Mouse (Mus musculus): ENCODE measurements at regions not wholly inside any gene's neighbourhood (a gene's known extent, or its start where the extent isn't known, plus 50 kb on each side); places are given as distances from the start of the nearest gene placed in this dataset.

DNA sequence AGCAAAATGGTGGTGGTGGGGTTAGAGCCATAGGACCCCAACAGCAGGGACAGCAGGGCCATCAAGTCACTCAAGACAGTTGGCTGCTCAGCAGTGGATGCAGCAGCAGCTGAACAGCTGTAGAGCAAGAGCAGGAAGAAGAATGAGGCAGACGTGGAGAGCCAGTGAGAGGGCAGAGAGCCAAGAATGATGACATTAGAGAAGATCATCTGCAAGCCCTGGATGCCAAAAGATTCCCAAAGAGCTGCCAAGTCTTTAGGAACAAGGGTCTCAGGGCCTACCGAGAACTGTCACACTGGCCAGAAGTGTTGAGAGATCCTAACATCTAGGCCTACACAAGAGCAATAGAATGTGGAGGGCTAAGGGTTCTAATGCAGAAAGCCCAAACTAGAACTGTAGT is 196.4 kb upstream of the Dcbld2 start:
- peaks cover 4% of the 10 kb centered on the region; the same call in 1 of the 2 replicates for H3K9me3 ChIP-seq (replicated peaks)
- WGBS (ENCODE audit: insufficient replicate concordance): 63% methylated on average over 2 of the region's 2 CpGs
- H3K27me3 ChIP-seq (replicated peaks): no peaks in the 10 kb centered on the region
- no peak overlapping the region for H3K9ac ChIP-seq
- H3K36me3 ChIP-seq: no peaks in the 10 kb centered on the region
- no peak overlapping the region for H3K4me2 ChIP-seq
- no peaks in the 10 kb centered on the region for H3K4me1 ChIP-seq
- no peak overlapping the region for H3K27ac ChIP-seq
- no peak for ATAC-seq
- H3K4me3 ChIP-seq: no peak overlapping the region

DNA sequence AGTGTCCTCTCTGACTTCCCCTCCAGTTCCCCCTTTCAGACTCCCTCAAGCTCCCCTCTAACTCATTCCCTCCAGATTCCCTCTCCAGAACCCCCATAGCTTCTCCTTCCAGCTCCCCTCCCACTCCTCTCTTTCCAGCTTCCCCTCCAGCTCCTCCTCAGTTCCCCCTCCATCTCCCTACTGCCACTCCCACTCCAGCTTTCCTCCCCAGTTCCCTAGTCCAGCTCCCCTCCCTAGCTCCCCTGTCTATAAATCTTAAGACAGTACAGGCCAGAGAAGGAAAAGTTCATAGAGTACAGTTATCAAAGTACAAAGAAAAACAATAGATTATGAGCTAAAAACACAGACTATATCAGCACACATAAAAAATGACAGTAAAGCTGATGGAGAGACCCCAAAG is 173.6 kb upstream of the Dcbld2 start:
- no peak overlapping the region for H3K9ac ChIP-seq
- no peak for ATAC-seq
- H3K36me3 ChIP-seq: no peaks in the 10 kb centered on the region
- no peaks in the 10 kb centered on the region for H3K27me3 ChIP-seq (replicated peaks)
- H3K9me3 ChIP-seq (replicated peaks): no peaks in the 10 kb centered on the region
- no peak overlapping the region for H3K4me3 ChIP-seq
- no peak overlapping the region for H3K4me2 ChIP-seq
- no peaks in the 10 kb centered on the region for H3K4me1 ChIP-seq
- no peak overlapping the region for H3K27ac ChIP-seq

DNA sequence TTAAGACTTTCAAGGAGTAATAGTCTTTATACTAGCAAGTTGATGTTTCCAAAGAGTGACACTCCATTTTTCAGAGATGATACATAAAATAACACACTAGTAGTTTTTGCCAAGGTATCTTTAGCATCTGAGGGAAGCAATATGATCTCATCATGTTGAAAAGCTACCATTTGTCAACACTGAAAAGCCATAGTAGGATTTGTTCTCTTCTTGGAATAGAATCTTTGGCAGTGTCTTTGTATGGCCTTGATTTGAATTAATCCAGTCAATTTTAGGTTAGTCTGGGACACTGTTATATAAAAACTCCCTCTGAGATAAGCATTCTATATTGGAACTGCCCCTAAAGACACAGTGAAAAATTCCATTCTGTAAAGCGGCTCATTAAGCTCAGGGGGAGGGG is 171.4 kb upstream of the Dcbld2 start:
- no peak overlapping the region for H3K27ac ChIP-seq
- H3K36me3 ChIP-seq: no peaks in the 10 kb centered on the region
- H3K9me3 ChIP-seq (replicated peaks): no peaks in the 10 kb centered on the region
- no peaks in the 10 kb centered on the region for H3K4me1 ChIP-seq
- no peaks in the 10 kb centered on the region for H3K27me3 ChIP-seq (replicated peaks)
- no peak overlapping the region for H3K4me3 ChIP-seq
- H3K9ac ChIP-seq: no peak overlapping the region
- no peak overlapping the region for H3K4me2 ChIP-seq
- ATAC-seq: no peak
- WGBS (ENCODE audit: insufficient replicate concordance): 50% methylated on average over 1 of the region's 1 CpGs

DNA sequence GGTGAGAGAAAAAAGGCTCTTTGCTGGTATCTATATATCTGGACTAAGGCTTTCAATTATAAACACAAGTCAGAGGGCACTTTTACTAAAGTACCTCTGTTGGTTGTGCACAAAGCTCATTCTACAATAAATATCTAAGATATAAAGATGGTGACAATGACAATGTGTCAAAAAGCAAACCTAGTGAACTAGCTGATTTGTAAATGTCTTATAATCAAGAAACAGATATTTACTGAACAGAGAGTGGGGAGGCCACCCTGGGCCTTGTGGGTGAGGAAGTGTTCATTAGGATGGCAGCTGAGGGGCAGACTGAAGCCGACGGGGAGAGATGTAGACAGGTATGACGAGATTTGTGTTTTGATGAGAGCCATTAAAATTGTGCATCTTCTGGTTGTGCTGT is 132.0 kb upstream of the Dcbld2 start:
- Histone ChIP-seq H3K36me3 (no peaks in the 10 kb centered on the region), H3K4me2 (no peak overlapping the region), H3K27ac (no peak overlapping the region), H3K4me3 (no peak overlapping the region), H3K9me3 (replicated peaks) (no peaks in the 10 kb centered on the region), H3K9ac (no peak overlapping the region), H3K27me3 (replicated peaks) (no peaks in the 10 kb centered on the region), H3K4me1 (no peaks in the 10 kb centered on the region)
- no peak for ATAC-seq
- 68% methylated on average over 3 of the region's 3 CpGs for WGBS (ENCODE audit: insufficient replicate concordance)

DNA sequence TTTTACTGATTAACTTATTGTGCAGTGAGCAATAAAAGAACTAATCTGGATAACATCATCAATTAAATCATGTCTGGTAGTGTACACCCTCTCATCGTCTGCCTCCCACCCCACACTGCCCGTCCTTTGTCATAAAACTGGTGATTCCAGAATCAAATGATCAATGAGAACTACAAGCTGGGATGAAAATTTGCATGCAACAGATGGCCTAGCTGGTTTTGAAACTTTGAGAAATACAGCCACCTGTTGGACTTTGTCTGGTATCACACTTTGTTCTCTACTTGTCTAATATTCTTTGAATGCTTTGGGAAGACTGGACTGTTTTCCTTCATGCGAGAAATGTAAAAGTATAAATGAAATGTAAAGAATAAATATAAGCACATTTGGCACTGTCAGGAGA is 126.8 kb upstream of the Dcbld2 start:
- Histone ChIP-seq H3K4me2 (no peak overlapping the region), H3K4me1 (no peaks in the 10 kb centered on the region), H3K4me3 (no peak overlapping the region), H3K27ac (no peak overlapping the region), H3K9ac (no peak overlapping the region), H3K9me3 (replicated peaks) (no peaks in the 10 kb centered on the region), H3K36me3 (no peaks in the 10 kb centered on the region), H3K27me3 (replicated peaks) (no peaks in the 10 kb centered on the region)
- WGBS (ENCODE audit: insufficient replicate concordance): 58% methylated on average over 3 of the region's 3 CpGs
- no peak for ATAC-seq

DNA sequence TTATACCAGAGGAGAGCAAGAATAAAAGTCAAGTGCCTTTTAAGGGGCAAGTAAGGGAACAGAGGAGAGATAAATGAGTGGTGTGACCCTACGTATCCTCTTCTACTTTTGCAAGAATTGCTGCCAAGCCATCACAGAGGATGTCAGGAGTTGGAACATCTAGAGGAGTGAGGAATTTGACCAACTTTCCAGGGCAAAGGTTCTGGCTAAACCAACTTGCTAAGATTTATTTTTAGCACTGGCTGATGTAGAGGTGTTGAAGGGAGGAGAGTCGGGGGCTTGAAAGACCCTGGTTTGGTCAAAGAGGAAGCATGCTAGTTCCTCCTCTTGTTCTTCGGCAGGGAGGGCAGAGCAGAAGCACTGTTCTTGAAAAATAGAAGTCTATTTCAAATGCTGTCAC is 113.8 kb upstream of the Dcbld2 start:
- Histone ChIP-seq H3K27me3 (replicated peaks) (no peaks in the 10 kb centered on the region), H3K4me2 (no peak overlapping the region), H3K27ac (no peak overlapping the region), H3K4me3 (no peak overlapping the region), H3K9ac (no peak overlapping the region), H3K4me1 (no peaks in the 10 kb centered on the region), H3K9me3 (replicated peaks) (no peaks in the 10 kb centered on the region), H3K36me3 (no peaks in the 10 kb centered on the region)
- no peak for ATAC-seq
- 37% methylated on average over 3 of the region's 3 CpGs for WGBS (ENCODE audit: insufficient replicate concordance)

DNA sequence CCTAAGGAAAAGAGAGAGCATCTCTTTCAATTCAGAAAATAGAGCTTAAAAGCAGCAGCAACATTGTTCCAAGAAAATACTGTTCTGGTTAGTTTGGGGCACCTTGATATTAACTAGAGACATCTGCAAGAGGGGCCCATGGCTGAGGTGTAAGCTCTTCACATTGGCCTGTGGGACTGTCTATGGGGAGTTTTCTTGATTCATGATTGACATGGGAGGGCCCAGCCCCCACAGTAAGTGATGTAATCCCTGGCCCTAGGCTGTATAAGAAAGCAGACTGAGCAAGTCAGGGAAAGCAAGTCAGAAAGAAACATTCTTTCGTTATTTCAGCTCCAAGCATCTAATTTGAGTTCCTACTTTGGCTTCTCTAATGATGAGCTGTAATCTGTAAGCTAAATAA is 113.1 kb upstream of the Dcbld2 start:
- no peak for ATAC-seq
- Histone ChIP-seq H3K4me2 (no peak overlapping the region), H3K27me3 (replicated peaks) (no peaks in the 10 kb centered on the region), H3K4me3 (no peak overlapping the region), H3K4me1 (no peaks in the 10 kb centered on the region), H3K27ac (no peak overlapping the region), H3K9ac (no peak overlapping the region), H3K9me3 (replicated peaks) (no peaks in the 10 kb centered on the region), H3K36me3 (no peaks in the 10 kb centered on the region)
- WGBS (ENCODE audit: insufficient replicate concordance): 58% methylated on average over 1 of the region's 1 CpGs

DNA sequence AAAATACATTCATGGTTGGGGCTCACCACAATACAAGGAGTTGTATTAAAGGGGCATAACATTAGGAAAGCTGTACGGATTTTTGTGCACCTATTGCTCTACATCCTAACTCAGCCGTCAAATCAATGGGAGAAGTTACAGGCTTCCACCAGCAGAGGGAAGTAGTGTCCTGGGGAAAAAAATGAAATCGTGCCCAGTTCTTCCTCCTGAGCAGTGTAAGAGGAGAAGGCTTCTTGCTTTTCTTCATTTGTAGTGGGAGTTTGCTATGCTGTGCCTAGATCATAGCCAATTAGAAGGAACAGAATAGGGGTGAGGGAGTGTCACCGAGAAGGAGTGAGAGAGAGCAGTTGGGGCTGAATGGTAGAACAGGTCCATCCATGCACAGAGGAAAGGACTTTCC is 108.7 kb upstream of the Dcbld2 start:
- peak; percentile 49; the same call in 1 of the 2 replicates for ATAC-seq
- no peak overlapping the region for H3K4me2 ChIP-seq
- WGBS (ENCODE audit: insufficient replicate concordance): 25% methylated on average over 4 of the region's 4 CpGs
- no peak overlapping the region for H3K9ac ChIP-seq
- H3K36me3 ChIP-seq: no peaks in the 10 kb centered on the region
- no peaks in the 10 kb centered on the region for H3K9me3 ChIP-seq (replicated peaks)
- no peaks in the 10 kb centered on the region for H3K4me1 ChIP-seq
- H3K4me3 ChIP-seq: no peak overlapping the region
- no peak overlapping the region for H3K27ac ChIP-seq
- H3K27me3 ChIP-seq (replicated peaks): no peaks in the 10 kb centered on the region

DNA sequence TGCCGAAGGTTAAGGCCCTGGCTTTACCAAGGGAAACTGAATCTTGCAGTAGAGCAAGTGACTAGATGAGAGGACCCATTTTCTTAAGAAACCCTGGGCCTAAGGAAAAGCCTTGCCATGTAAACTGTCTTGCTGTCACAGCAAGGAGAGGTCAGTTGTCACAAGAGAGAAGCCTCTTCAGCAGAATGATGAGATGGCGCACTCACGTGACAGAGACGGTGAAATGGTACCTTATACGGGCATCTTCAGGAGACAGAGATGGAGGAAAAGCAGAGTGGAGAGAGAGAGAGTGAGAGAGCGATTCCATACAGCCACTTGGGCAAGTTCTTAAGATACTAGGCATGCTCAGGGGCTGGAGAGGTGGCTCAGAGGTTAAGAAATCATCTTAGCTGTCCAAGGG is 108.1 kb upstream of the Dcbld2 start:
- no peak overlapping the region for H3K9ac ChIP-seq
- no peaks in the 10 kb centered on the region for H3K4me1 ChIP-seq
- no peaks in the 10 kb centered on the region for H3K27me3 ChIP-seq (replicated peaks)
- H3K4me2 ChIP-seq: no peak overlapping the region
- H3K36me3 ChIP-seq: no peaks in the 10 kb centered on the region
- H3K9me3 ChIP-seq (replicated peaks): no peaks in the 10 kb centered on the region
- no peak for ATAC-seq
- WGBS (ENCODE audit: insufficient replicate concordance): 73% methylated on average over 6 of the region's 6 CpGs
- H3K27ac ChIP-seq: no peak overlapping the region
- no peak overlapping the region for H3K4me3 ChIP-seq

DNA sequence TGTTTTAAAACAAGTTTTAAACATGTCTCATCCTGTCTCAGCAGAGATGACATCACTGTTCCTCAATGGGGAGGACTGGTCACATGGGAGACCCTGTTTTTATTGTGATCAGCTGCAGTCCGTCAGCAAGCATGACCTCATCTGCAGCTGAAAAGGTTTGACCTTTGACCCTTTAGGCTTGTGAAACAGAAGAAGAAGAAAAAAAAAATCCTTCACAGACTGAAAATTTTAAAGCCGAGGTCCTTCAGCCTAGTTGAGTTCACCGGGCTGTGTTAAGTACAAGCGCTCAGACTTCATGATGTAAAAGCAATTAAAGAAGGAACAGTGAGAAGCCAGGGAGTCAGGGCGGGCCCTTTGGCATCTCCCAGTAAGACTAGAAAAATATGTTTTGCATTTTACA is 104.7 kb upstream of the Dcbld2 start:
- no peak for ATAC-seq
- Histone ChIP-seq H3K9me3 (replicated peaks) (no peaks in the 10 kb centered on the region), H3K4me1 (no peaks in the 10 kb centered on the region), H3K4me2 (no peak overlapping the region), H3K27ac (no peak overlapping the region), H3K9ac (no peak overlapping the region), H3K27me3 (replicated peaks) (no peaks in the 10 kb centered on the region), H3K4me3 (no peak overlapping the region), H3K36me3 (no peaks in the 10 kb centered on the region)
- 53% methylated on average over 5 of the region's 5 CpGs for WGBS (ENCODE audit: insufficient replicate concordance)

DNA sequence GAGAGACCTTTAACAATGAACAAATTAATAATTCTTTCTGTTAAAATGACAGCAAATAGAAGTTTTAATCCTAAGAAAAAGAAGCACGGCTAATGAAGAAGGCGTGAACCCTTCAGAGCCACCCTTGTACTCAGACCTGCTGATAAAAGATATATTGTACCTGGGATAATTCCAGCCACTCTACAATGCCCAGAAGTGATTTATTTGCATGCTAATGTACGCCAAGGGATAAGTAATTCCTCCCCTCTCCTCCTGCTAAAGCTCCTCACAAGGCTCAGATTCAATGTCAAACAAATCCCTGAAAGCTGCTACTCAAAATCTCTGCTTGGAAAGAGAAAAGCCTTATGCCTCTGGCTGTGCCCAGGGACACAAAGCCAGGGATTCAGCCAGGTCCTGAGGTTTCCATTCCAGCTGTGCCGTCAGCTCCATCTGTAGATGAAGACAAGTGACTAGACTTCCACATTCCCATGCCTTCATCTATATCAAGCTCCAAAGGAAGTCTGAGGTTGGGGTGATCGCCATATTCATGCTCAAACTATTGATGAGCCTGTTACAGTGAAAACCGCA is 91.3 kb upstream of the Dcbld2 start:
- Histone ChIP-seq H3K9ac (no peak overlapping the region), H3K27ac (no peak overlapping the region), H3K4me1 (no peaks in the 10 kb centered on the region), H3K27me3 (replicated peaks) (no peaks in the 10 kb centered on the region), H3K4me2 (no peak overlapping the region), H3K36me3 (no peaks in the 10 kb centered on the region), H3K9me3 (replicated peaks) (no peaks in the 10 kb centered on the region), H3K4me3 (no peak overlapping the region)
- no peak for ATAC-seq
- WGBS (ENCODE audit: insufficient replicate concordance): 62% methylated on average over 6 of the region's 6 CpGs

DNA sequence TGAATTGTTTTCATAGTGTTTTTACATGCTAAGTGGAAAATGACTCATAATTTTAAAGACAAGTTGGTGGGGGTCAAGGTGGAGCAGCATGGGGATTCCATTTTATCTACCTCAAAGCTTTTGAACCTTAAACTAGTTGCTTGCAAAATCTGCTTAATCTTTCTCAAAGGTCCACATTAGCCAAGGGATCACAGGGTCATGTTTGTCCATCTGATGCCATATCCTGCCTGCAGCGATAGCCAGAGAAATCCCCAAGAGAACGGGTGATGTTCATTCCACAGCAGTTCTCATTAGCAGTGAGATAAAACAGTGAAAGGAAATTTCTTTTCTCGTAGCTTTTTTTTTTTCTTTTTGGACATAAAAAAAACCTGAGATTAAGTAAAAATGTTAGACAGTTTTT is 77.2 kb upstream of the Dcbld2 start:
- Histone ChIP-seq H3K4me3 (no peak overlapping the region), H3K27me3 (replicated peaks) (no peaks in the 10 kb centered on the region), H3K36me3 (no peaks in the 10 kb centered on the region), H3K4me1 (no peaks in the 10 kb centered on the region), H3K27ac (no peak overlapping the region), H3K9me3 (replicated peaks) (0 out of 2 replicates have a peak, but pooled peaks cover 3% of the 10 kb centered on the region), H3K9ac (no peak overlapping the region), H3K4me2 (no peak overlapping the region)
- 54% methylated on average over 3 of the region's 3 CpGs for WGBS (ENCODE audit: insufficient replicate concordance)
- no peak for ATAC-seq

DNA sequence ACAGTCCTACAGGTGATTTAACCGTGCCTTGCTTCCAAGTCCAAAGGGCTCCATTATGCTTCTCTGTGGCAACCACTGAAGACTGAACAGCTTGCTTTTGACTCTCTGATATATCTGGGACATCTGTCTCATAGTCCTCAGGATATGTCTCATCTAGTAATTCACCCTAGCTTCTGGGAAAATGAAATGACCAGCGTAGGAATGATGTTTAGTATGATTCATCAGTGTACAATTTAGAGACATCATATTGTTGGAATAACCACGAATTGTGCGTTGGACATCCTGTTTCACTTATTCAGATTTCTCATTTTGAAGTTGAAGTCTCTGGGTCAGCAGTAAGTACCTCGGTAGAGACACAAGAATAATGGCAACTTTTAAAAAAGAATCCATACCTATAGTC is 64.3 kb upstream of the Dcbld2 start:
- H3K4me1 ChIP-seq: no peaks in the 10 kb centered on the region
- H3K36me3 ChIP-seq: no peaks in the 10 kb centered on the region
- H3K4me3 ChIP-seq: no peak overlapping the region
- no peaks in the 10 kb centered on the region for H3K9me3 ChIP-seq (replicated peaks)
- H3K27me3 ChIP-seq (replicated peaks): no peaks in the 10 kb centered on the region
- H3K27ac ChIP-seq: no peak overlapping the region
- WGBS (ENCODE audit: insufficient replicate concordance): 68% methylated on average over 5 of the region's 5 CpGs
- no peak overlapping the region for H3K4me2 ChIP-seq
- no peak for ATAC-seq
- no peak overlapping the region for H3K9ac ChIP-seq

Data from liver, embryonic 12.5 days (tissue).